Mouse (Mus musculus): ENCODE results near the gene Bcl7a. TPM values are rescaled to one million over a fixed set of nuclear protein-coding genes. Genes with fewer than 3 reads are reported as not detected.
A peak's percentile ranks its signal among the peaks of the same experiment; 100 is the strongest.

The Bcl7a gene
- total RNA-seq (2021) = 10 to 100 TPM in 1 of 2 experiments, 1 to 10 TPM in 1; 4.9 to 10.7 TPM
- long read RNA-seq, experiment 1, partial matches to known transcripts = 1 of 4 reads
- long read RNA-seq, experiment 1, other reads (novel, unspliced or antisense) = 3 of 4 reads
- long read RNA-seq, experiment 2, partial matches to known transcripts = 0 of 2 reads
- long read RNA-seq, experiment 2, other reads (novel, unspliced or antisense) = 2 of 2 reads

GRCm38 (mm10) chr5:123343707-123344627 is at the start of gene Bcl7a:
TSS of gene Bcl7a (plus strand) at chr5:123343834.
- peak within 1 kb of the TSS; percentile 93 for H3K27ac ChIP-seq
- TF ChIP-seq CTCF (IDR thresholded peaks at IDR 0.05) = peak; percentile 32; the same call in 1 of the 2 replicates
- peak; percentile 94 for DNase-seq
- intact Hi-C loops (cut with DNase I) = loop anchor here (5.0 kb wide), 1 partner anchor 42 kb away; no protein-coding TSS in a partner anchor
- peak within 1 kb of the TSS; percentile 95 for H3K4me3 ChIP-seq

- no peak for DNase-seq
- intact Hi-C loops (cut with DNase I) = no loop called here
- Histone ChIP-seq H3K4me3 (no peak overlapping the region), H3K27ac (no peak overlapping the region)
- TF ChIP-seq CTCF (IDR thresholded peaks at IDR 0.05) = no peak
Measured at GRCm38 (mm10) chr5:123294653-123295052, 49.0 kb upstream of the Bcl7a start.

- DNase-seq = no peak
- Histone ChIP-seq H3K4me3 (no peak overlapping the region), H3K27ac (no peak overlapping the region)
- peak; percentile 26; the same call in 1 of the 2 replicates for TF ChIP-seq CTCF (IDR thresholded peaks at IDR 0.05)
- intact Hi-C loops (cut with DNase I) = no loop called here
Measured at GRCm38 (mm10) chr5:123296224-123296806, 47.3 kb upstream of the Bcl7a start.

GRCm38 (mm10) chr5:123296972-123297754 is 46.5 kb upstream of the Bcl7a start:
- no peak overlapping the region for H3K4me3 ChIP-seq
- intact Hi-C loops (cut with DNase I) = no loop called here
- TF ChIP-seq CTCF (IDR thresholded peaks at IDR 0.05) = no peak
- H3K27ac ChIP-seq = no peak overlapping the region
- DNase-seq = no peak

GRCm38 (mm10) chr5:123297830-123298229 is 45.8 kb upstream of the Bcl7a start:
- intact Hi-C loops (cut with DNase I) = no loop called here
- TF ChIP-seq CTCF (IDR thresholded peaks at IDR 0.05) = no peak
- DNase-seq = no peak
- no peak overlapping the region for H3K27ac ChIP-seq
- H3K4me3 ChIP-seq = no peak overlapping the region

- peak; percentile 37 for TF ChIP-seq CTCF (IDR thresholded peaks at IDR 0.05)
- no peak for DNase-seq
- Histone ChIP-seq H3K4me3 (no peak overlapping the region), H3K27ac (no peak overlapping the region)
- intact Hi-C loops (cut with DNase I) = no loop called here
Measured at GRCm38 (mm10) chr5:123298526-123298925, 45.1 kb upstream of the Bcl7a start.

GRCm38 (mm10) chr5:123300496-123301034 is 43.1 kb upstream of the Bcl7a start:
- Histone ChIP-seq H3K27ac (no peak overlapping the region), H3K4me3 (no peak overlapping the region)
- intact Hi-C loops (cut with DNase I) = loop anchor here (5.0 kb wide), 1 partner anchor 42 kb away; the partner anchor contains the start of gene Bcl7a
- no peak for DNase-seq
- TF ChIP-seq CTCF (IDR thresholded peaks at IDR 0.05) = no peak

GRCm38 (mm10) chr5:123301780-123302521 is 41.7 kb upstream of the Bcl7a start:
- DNase-seq = peak; percentile 68
- intact Hi-C loops (cut with DNase I) = loop anchor here (5.0 kb wide), 1 partner anchor 40 kb away; the partner anchor contains the start of gene Bcl7a
- TF ChIP-seq CTCF (IDR thresholded peaks at IDR 0.05) = no peak
- H3K4me3 ChIP-seq = peak overlapping the region; percentile 47
- H3K27ac ChIP-seq = peak overlapping the region; percentile 16

GRCm38 (mm10) chr5:123307630-123308282 is 35.9 kb upstream of the Bcl7a start:
- intact Hi-C loops (cut with DNase I) = no loop called here
- Histone ChIP-seq H3K4me3 (no peak overlapping the region), H3K27ac (no peak overlapping the region)
- TF ChIP-seq CTCF (IDR thresholded peaks at IDR 0.05) = no peak
- no peak for DNase-seq

- H3K4me3 ChIP-seq = no peak overlapping the region
- TF ChIP-seq CTCF (IDR thresholded peaks at IDR 0.05) = no peak
- H3K27ac ChIP-seq = no peak overlapping the region
- no peak for DNase-seq
- intact Hi-C loops (cut with DNase I) = no loop called here
Measured at GRCm38 (mm10) chr5:123309816-123310215, 33.8 kb upstream of the Bcl7a start.

GRCm38 (mm10) chr5:123310221-123310620 is 33.4 kb upstream of the Bcl7a start:
- intact Hi-C loops (cut with DNase I) = no loop called here
- no peak overlapping the region for H3K4me3 ChIP-seq
- DNase-seq = no peak
- no peak overlapping the region for H3K27ac ChIP-seq
- TF ChIP-seq CTCF (IDR thresholded peaks at IDR 0.05) = no peak

Data from gastrocnemius, adult 2 months (tissue).